Mouse (Mus musculus) cortical plate, adult 2 months (tissue): ENCODE measurements at regions not wholly inside any gene's neighbourhood (a gene's known extent, or its start where the extent isn't known, plus 50 kb on each side); places are given as distances from the start of the nearest gene placed in this dataset.

Experiments used
- CTCF ChIP-seq: fragments of 200-500 bp; IDR thresholded peaks from 2 replicates; pipeline ENCODE4 v1.5.1; 2011; ENCODE audit warnings: mild to moderate bottlenecking, control low read depth, low read length; ENCODE audit not compliant: insufficient read depth; ENCODE audit errors: extremely low read depth
- POLR2A ChIP-seq: fragments of 200-500 bp; IDR thresholded peaks from 2 replicates; pipeline ENCODE4 v1.6.1; 2011; ENCODE audit warnings: mild to moderate bottlenecking, low read length, control low read depth; ENCODE audit not compliant: insufficient read depth; ENCODE audit errors: extremely low read depth

GRCm38 (mm10) chr12:107327107-107327770, 161.2 kb upstream of the 3110018I06Rik start:
- TF ChIP-seq CTCF: no peak
- no peak for TF ChIP-seq POLR2A
